8 mouse cellular contexts compared by ENCODE assay signal in genomic region chr3:89259076-89259475, GRCm38 (mm10). TPM values are rescaled to one million over a fixed set of nuclear protein-coding genes. Genes with fewer than 3 reads are reported as not detected.
DNase-seq lines count a peak whose midpoint lies in the region; ATAC-seq and TF ChIP-seq lines count a peak whose summit lies in the region.

Dpm3 (plus strand) TSS chr3:89259358.

- no peaks in the 10 kb centered on the region for H3K36me3 ChIP-seq in intestine, postnatal 0 days (ENCODE audit: control insufficient read depth, insufficient read depth)
- H3K36me3 ChIP-seq in midbrain, embryonic 11.5 days (ENCODE audit: control insufficient read depth, insufficient read depth, low read length): no peaks in the 10 kb centered on the region

- no peak for ATAC-seq in intestine, postnatal 0 days
- no peak for ATAC-seq in midbrain, embryonic 11.5 days (ENCODE audit: low FRiP score)

- H3K4me2 ChIP-seq in intestine, postnatal 0 days (replicated peaks; ENCODE audit: low read depth): no peak within 1 kb of the TSS
- H3K4me2 ChIP-seq in midbrain, embryonic 11.5 days: no peak within 1 kb of the TSS

- no peak for TF ChIP-seq CTCF in intestine, postnatal 0 days (IDR thresholded peaks at IDR 0.05; ENCODE audit: low read depth)

- no peak within 1 kb of the TSS for H3K27ac ChIP-seq in intestine, postnatal 0 days (ENCODE audit: low read depth, low read length)
- no peak within 1 kb of the TSS for H3K27ac ChIP-seq in midbrain, embryonic 11.5 days (ENCODE audit: low read depth, low read length)

- H3K9me3 ChIP-seq in intestine, postnatal 0 days (ENCODE audit: control insufficient read depth): no peaks in the 10 kb centered on the region
- H3K9me3 ChIP-seq in midbrain, embryonic 11.5 days (ENCODE audit: control insufficient read depth, low read length): no peaks in the 10 kb centered on the region

- no peak for DNase-seq in layer of hippocampus, adult 8-10 months (ENCODE audit: low spot score in 2 of 2)
- no peak for DNase-seq in layer of hippocampus, adult 11-12 months (ENCODE audit: low spot score)
- no peak for DNase-seq in adrenal gland, postnatal 25 days
- no peak for DNase-seq in gastrocnemius, postnatal 36 days
- no peak for DNase-seq in midbrain, embryonic 11.5 days (ENCODE audit: low spot score, missing footprints)
- no peak for DNase-seq in retina, postnatal 1 day
- DNase-seq in right cerebral cortex, postnatal 36 days (ENCODE audit: low spot score in 2 of 2): no peak

- intact Hi-C loops in gastrocnemius, postnatal 36 days (cut with DNase I): no loop called here

- no peak within 1 kb of the TSS for H3K4me3 ChIP-seq in intestine, postnatal 0 days (ENCODE audit: low read depth, low read length)
- no peak within 1 kb of the TSS for H3K4me3 ChIP-seq in midbrain, embryonic 11.5 days (ENCODE audit: low read depth, low read length)

- WGBS in intestine, postnatal 0 days: 57% methylated on average over 7 of the region's 7 CpGs
- 61% methylated on average over 7 of the region's 7 CpGs for WGBS in midbrain, embryonic 11.5 days

- no peaks in the 10 kb centered on the region for H3K27me3 ChIP-seq in intestine, postnatal 0 days (replicated peaks; ENCODE audit: control insufficient read depth, insufficient read depth, low read length)
- H3K27me3 ChIP-seq in midbrain, embryonic 11.5 days (ENCODE audit: control insufficient read depth, insufficient read depth, low read length): no peaks in the 10 kb centered on the region

- H3K9ac ChIP-seq in intestine, postnatal 0 days (ENCODE audit: low read depth, low read length): no peak within 1 kb of the TSS
- no peak within 1 kb of the TSS for H3K9ac ChIP-seq in midbrain, embryonic 11.5 days (ENCODE audit: low read length)

- H3K4me1 ChIP-seq in intestine, postnatal 0 days (replicated peaks; ENCODE audit: control insufficient read depth, insufficient read depth, low read length): no peaks in the 10 kb centered on the region
- H3K4me1 ChIP-seq in midbrain, embryonic 11.5 days (ENCODE audit: control insufficient read depth, insufficient read depth, low read length): no peaks in the 10 kb centered on the region

RNA-seq across cellular contexts. Expression of gene Dpm3, which starts in this region (rescaled TPM):
- 10 to 100 TPM; 44.2 to 67.3 (median 61.7) TPM for total RNA-seq in layer of hippocampus, adult 8-10 months (2022)
- 106 and 137 TPM in 2 replicates for total RNA-seq in adrenal gland, postnatal 25 days (2021)
- total RNA-seq in gastrocnemius, postnatal 36 days (2021): 10 to 100 TPM; 16.6 to 23.2 TPM
- polyA plus RNA-seq in intestine, postnatal 0 days (2015; fragmentation: Nextera tagmentation; extraction: Ambion mirVana): 120 and 128 TPM in 2 replicates
- polyA plus RNA-seq in midbrain, embryonic 11.5 days (2014; fragmentation: Nextera tagmentation; extraction: Ambion mirVana): 83.0 and 87.2 TPM in 2 replicates
